Mouse (Mus musculus): ENCODE data around the gene Nfu1.

DNA sequence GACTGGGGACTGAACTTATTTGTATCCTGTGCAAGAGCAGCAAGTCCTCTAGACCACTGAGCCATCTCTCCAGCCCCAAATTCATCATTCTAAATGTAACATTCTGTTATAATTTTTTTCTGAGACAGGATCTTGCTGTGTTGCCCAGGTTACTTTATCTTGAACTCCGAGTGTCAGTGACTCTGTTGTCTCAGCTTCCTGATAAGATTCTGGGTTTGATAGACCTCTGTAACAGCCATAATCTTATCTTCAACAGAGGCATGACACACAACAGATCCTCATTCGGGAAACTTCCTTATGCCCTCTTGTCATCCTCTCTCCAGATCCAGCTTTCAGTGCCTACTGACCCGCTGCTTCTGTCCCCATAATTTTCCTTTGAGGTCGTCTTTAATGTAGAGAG lies 63.7 kb downstream of the Nfu1 start:
- TF ChIP-seq CTCF (IDR thresholded peaks at IDR 0.05; ENCODE audit: control insufficient read depth, insufficient read depth, insufficient read length) = no peak
- no peak for TF ChIP-seq USF1 (IDR thresholded peaks at IDR 0.05; ENCODE audit: low read depth)
- no peak for TF ChIP-seq MYOD1 (IDR thresholded peaks at IDR 0.05; ENCODE audit: control insufficient read depth, insufficient read length, low read depth)
- TF ChIP-seq MAX (IDR thresholded peaks at IDR 0.05) = no peak
